Mouse (Mus musculus) small intestine, adult 2 months (tissue): ENCODE measurements around the gene Plekha1. TPM values are rescaled to one million over a fixed set of nuclear protein-coding genes. Genes with fewer than 3 reads are reported as not detected.

Source experiments
- H3K27ac ChIP-seq: fragments of 200-500 bp; 2 replicates; pipeline ENCODE4 v1.5.1; 2012; ENCODE audit warnings: low read depth, low read length, control low read depth, inconsistent platforms; ENCODE audit not compliant: insufficient read depth
- H3K27me3 ChIP-seq: fragments of 200-500 bp; 2 replicates; pipeline ENCODE4 v1.6.1; 2012; ENCODE audit warnings: mild to moderate bottlenecking, moderate library complexity, low read length, inconsistent platforms; ENCODE audit not compliant: control insufficient read depth, insufficient read depth
- H3K36me3 ChIP-seq: fragments of 200-500 bp; 2 replicates; pipeline ENCODE4 v1.6.1; 2012; ENCODE audit warnings: mild to moderate bottlenecking, low read length, control low read depth, inconsistent platforms; ENCODE audit not compliant: control insufficient read depth, insufficient read depth
- H3K4me1 ChIP-seq: fragments of 200-500 bp; 2 replicates; pipeline ENCODE4 v1.6.1; 2012; ENCODE audit warnings: low read length, inconsistent platforms, mixed read lengths; ENCODE audit not compliant: control insufficient read depth, insufficient read depth, insufficient read length
- H3K4me3 ChIP-seq: fragments of 200-500 bp; 2 replicates; pipeline ENCODE4 v1.5.1; 2012; ENCODE audit warnings: low read depth, mild to moderate bottlenecking, control low read depth, inconsistent platforms, low read length, moderate library complexity
- CTCF ChIP-seq: fragments of 200-500 bp; IDR thresholded peaks from 2 replicates; pipeline ENCODE4 v1.5.1; 2012; ENCODE audit warnings: low read depth, mild to moderate bottlenecking, control low read depth, inconsistent platforms, low read length, moderate library complexity, mixed read lengths; ENCODE audit not compliant: insufficient replicate concordance, insufficient read length; ENCODE audit errors: extremely low read depth
- POLR2A ChIP-seq: fragments of 200-500 bp; IDR thresholded peaks from 2 replicates; pipeline ENCODE4 v1.6.1; 2012; ENCODE audit warnings: low read depth, mild to moderate bottlenecking, control low read depth, inconsistent platforms, low read length, moderate library complexity
- WGBS: fragments of 180-500 bp; shearing (Covaris S2); methylation state at CpG from one replicate; pipeline ENCODE4 v1.1.7; 2018; 5-methylcytosine and 5-hydroxymethylcytosine counted together
- polyA plus RNA-seq: library from polyadenylated mRNA; depleted of rRNA; stranded (reverse); fragments of >200 nt; gene quantifications from 2 replicates; pipeline ENCODE4 v1.2.3, GENCODE M21; 2012

Gene Plekha1
- polyA plus RNA-seq, 1 experiment: 63.7 TPM

DNA sequence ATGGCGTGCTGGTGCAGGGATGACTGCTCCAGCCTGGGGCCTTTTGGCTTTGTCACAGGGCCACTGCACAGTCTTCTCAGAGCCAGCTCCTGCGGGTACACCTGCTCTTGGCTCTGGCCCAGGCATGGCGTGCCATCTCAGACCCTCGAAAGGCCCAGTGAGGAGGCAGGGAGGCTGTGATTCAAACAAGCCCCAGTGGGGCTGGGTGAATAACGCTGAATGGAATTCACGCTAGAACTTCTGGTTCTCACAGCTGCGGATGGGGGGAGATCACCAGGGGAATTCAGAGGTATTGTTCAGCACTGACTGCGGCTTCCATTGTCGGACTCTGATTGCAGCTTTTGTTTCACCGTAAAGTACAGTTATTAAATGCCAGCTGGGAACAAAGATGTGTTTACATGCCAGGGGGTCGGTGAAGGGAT is 4.8 kb upstream of the Plekha1 start:
- no peak for TF ChIP-seq CTCF
- no peak for TF ChIP-seq POLR2A
- no peak overlapping the region for H3K4me3 ChIP-seq
- WGBS: 77% methylated on average over 11 of the region's 11 CpGs
- no peaks in the 10 kb centered on the region for H3K36me3 ChIP-seq
- H3K27me3 ChIP-seq: no peaks in the 10 kb centered on the region
- H3K4me1 ChIP-seq: peaks cover 3% of the 10 kb centered on the region; the same call in 1 of the 2 replicates
- no peak overlapping the region for H3K27ac ChIP-seq

DNA sequence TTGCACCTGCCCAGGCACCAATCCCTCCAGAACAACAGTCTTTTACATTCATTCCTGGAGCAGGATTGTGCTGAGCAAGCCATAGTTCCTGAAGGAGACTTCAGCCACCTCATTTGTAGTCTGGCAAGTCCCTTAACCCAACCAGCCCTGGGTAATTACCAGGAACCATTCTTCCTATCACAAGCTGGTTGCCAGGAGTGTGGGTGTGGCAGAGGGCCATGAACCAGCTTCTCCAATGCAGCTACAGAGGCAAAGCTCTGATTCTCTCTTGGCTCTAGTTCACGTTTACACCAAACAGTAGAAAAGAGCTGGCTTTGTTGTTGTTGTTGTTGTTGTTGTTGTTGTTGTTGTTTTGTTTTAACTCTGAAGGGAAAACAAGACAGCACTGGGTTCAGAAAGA is 3.1 kb upstream of the Plekha1 start:
- Histone ChIP-seq H3K4me3 (no peak overlapping the region), H3K4me1 (peaks cover 3% of the 10 kb centered on the region; the same call in 1 of the 2 replicates), H3K27ac (no peak overlapping the region), H3K36me3 (no peaks in the 10 kb centered on the region), H3K27me3 (no peaks in the 10 kb centered on the region)
- whole genome bisulfite sequencing: 18% methylated on average over 1 of the region's 1 CpGs
- TF ChIP-seq CTCF (no peak), POLR2A (no peak)

DNA sequence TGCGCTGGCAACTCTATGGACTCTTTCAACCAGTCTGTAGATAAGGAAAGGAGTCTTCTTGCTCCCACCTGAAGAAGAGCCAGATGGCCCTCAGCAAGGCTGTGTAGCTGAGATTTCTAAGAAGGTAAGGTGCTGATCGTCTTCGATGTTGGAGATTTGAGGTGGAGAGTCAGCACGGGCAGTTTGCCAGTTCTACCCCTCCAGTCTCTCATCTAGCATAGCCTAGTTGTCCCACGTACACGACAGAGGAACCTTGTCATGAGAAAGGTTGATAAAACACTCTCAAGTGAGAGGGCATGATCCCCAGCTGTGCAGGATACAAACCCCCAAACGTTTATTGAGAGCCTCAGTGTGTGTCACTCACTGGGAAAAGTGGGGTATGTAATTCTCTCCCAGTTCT is 845 bp upstream of the Plekha1 start:
- Histone ChIP-seq H3K27ac (no peak overlapping the region), H3K27me3 (no peaks in the 10 kb centered on the region), H3K4me1 (peaks cover 3% of the 10 kb centered on the region; the same call in 1 of the 2 replicates), H3K4me3 (no peak overlapping the region), H3K36me3 (no peaks in the 10 kb centered on the region)
- no peak for TF ChIP-seq POLR2A
- 81% methylated on average over 7 of the region's 7 CpGs for WGBS

GRCm38 (mm10) chr7:130866640-130867039 is 1.1 kb downstream of the Plekha1 start:
- WGBS: 3% methylated on average over 13 of the region's 13 CpGs
- H3K36me3 ChIP-seq: no peaks in the 10 kb centered on the region
- TF ChIP-seq CTCF: no peak
- no peak for TF ChIP-seq POLR2A
- H3K27ac ChIP-seq: peak overlapping the region; percentile 72
- peaks cover 3% of the 10 kb centered on the region; the same call in 1 of the 2 replicates for H3K4me1 ChIP-seq
- peak overlapping the region; percentile 86 for H3K4me3 ChIP-seq
- H3K27me3 ChIP-seq: no peaks in the 10 kb centered on the region

DNA sequence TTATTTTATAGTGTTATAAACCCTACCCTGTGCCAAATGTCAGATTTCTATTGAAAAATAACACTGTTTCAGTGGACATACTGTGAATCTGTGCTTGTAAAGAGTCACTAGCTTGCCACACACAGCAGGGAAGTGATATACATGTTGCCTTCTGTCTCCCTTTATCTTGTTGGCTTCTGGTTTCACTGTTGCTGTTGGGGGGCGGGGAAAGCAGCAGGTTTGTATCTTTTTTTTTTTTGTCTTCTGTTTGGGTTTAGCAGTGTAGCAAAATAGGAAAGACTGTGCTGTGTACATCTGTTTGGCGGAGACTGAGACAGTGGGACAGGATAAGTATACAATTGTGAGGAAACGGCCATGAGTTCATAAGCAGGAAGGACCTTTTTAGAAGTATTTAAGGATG is 1.7 kb downstream of the Plekha1 start:
- peaks cover 3% of the 10 kb centered on the region; the same call in 1 of the 2 replicates for H3K4me1 ChIP-seq
- no peak overlapping the region for H3K4me3 ChIP-seq
- H3K27me3 ChIP-seq: no peaks in the 10 kb centered on the region
- H3K27ac ChIP-seq: no peak overlapping the region
- H3K36me3 ChIP-seq: no peaks in the 10 kb centered on the region
- no peak for TF ChIP-seq POLR2A
- TF ChIP-seq CTCF: no peak
- 67% methylated on average over 3 of the region's 3 CpGs for WGBS

- peaks cover 33% of the 10 kb centered on the region for H3K36me3 ChIP-seq
- no peaks in the 10 kb centered on the region for H3K27me3 ChIP-seq
- WGBS: 93% methylated on average over 2 of the region's 2 CpGs
- H3K27ac ChIP-seq: no peak overlapping the region
- no peak overlapping the region for H3K4me3 ChIP-seq
- TF ChIP-seq CTCF: no peak
- no peak for TF ChIP-seq POLR2A
- H3K4me1 ChIP-seq: peaks cover 2% of the 10 kb centered on the region; the same call in 1 of the 2 replicates
These were observed 18.6 kb downstream of the Plekha1 start for GRCm38 (mm10) chr7:130884161-130884560.

- peaks cover 2% of the 10 kb centered on the region; the same call in 1 of the 2 replicates for H3K4me1 ChIP-seq
- no peak overlapping the region for H3K27ac ChIP-seq
- no peaks in the 10 kb centered on the region for H3K27me3 ChIP-seq
- WGBS: 56% methylated on average over 3 of the region's 3 CpGs
- peaks cover 33% of the 10 kb centered on the region for H3K36me3 ChIP-seq
- TF ChIP-seq POLR2A (no peak), CTCF (no peak)
- H3K4me3 ChIP-seq: no peak overlapping the region
These were observed 20.7 kb downstream of the Plekha1 start for GRCm38 (mm10) chr7:130886246-130886645.

DNA sequence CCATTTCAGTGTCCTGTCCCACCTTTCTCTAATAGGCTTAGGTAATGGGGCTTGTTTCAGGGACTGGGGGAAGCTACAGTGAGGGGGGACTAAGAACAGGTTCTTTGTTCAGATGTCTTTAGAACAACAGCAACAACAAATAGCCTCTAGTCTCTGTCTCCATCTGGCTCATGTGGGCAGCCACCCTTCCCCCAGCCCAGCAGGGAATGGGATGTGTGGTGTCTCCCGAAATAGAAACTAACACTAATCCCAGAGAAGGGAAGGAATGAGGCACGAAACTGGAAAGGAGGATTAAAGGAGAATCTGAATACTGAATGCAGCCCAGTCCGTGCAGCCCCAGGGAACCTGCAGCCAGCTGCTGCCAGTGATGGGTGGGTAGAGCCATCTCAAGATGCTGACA is 22.4 kb downstream of the Plekha1 start:
- Histone ChIP-seq H3K27me3 (no peaks in the 10 kb centered on the region), H3K4me3 (no peak overlapping the region), H3K27ac (no peak overlapping the region), H3K36me3 (peaks cover 37% of the 10 kb centered on the region), H3K4me1 (peaks cover 2% of the 10 kb centered on the region; the same call in 1 of the 2 replicates)
- 81% methylated on average over 3 of the region's 3 CpGs for WGBS
- TF ChIP-seq CTCF: no peak
- TF ChIP-seq POLR2A: no peak
